In the genomic region with DNA sequence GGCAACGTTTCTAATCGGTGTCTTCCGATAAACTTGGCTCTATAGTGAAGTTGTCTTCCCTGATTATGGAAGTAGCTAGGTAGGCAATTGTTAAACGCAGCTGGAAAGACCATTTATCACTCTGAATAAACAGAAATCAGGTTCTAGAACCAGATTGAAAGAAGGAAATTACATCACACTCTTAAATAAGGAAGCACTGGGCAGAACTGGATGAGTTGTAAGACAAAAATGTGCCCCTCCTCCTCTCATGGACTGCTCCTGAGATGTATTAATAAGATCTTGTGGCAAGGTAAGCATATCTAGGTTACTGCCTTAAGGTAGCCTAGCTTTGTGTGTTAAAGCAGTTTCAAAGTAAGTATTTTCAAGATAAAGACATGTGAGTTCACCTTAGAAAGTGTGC, we compare ENCODE assay signal across 17 mouse cellular contexts. TPM values are rescaled to one million over a fixed set of nuclear protein-coding genes. Genes with fewer than 3 reads are reported as not detected.
DNase-seq lines count a peak whose midpoint lies in the region; ATAC-seq and TF ChIP-seq lines count a peak whose summit lies in the region.
"Had no signal": no experiment of that assay in that cellular context is flagged by ENCODE, and none has a peak within 500 bp of the region (broad histone marks: within the 10 kb centered on the region; RNA-seq: fewer than 3 reads in every experiment).

No protein-coding gene starts in this region.

- no peak for TF ChIP-seq POLR2A in lung, adult 2 months (IDR thresholded peaks at IDR 0.05; ENCODE audit: borderline replicate concordance, extremely low read depth, low read depth, low read length)
- TF ChIP-seq POLR2A in embryonic fibroblast, embryonic 13.5 days (IDR thresholded peaks at IDR 0.05; ENCODE audit: low read depth, low read length), result no peak

- 16% methylated on average over 4 of the region's 4 CpGs for WGBS in lung, adult 2 months
- 61% methylated on average over 4 of the region's 4 CpGs for WGBS in neural tube, embryonic 15.5 days
- 87% methylated on average over 4 of the region's 4 CpGs for WGBS in forebrain, embryonic 16.5 days

- H3K4me1 ChIP-seq in lung, adult 2 months (ENCODE audit: control insufficient read depth, insufficient read depth, low read length), result peaks cover 8% of the 10 kb centered on the region
- peaks cover 15% of the 10 kb centered on the region for H3K4me1 ChIP-seq in embryonic fibroblast, embryonic 13.5 days (ENCODE audit: control insufficient read depth, insufficient read depth, low read length)
- peaks cover 27% of the 10 kb centered on the region for H3K4me1 ChIP-seq in neural tube, embryonic 15.5 days
- H3K4me1 ChIP-seq in forebrain, embryonic 16.5 days (replicated peaks; ENCODE audit: control insufficient read depth, insufficient read depth, low read length), result peaks cover 4% of the 10 kb centered on the region

- H3K27ac ChIP-seq in embryonic fibroblast, embryonic 13.5 days (ENCODE audit: insufficient read depth, low read length), result peak overlapping the region; percentile 39
- no peak overlapping the region for H3K27ac ChIP-seq in neural tube, embryonic 15.5 days (replicated peaks)
- H3K27ac ChIP-seq in forebrain, embryonic 16.5 days (ENCODE audit: low read length), result no peak overlapping the region
- H3K27ac ChIP-seq: limb, embryonic 13.5 days had no signal

- DNase-seq in heart, adult 11 months, result peak; percentile 87
- DNase-seq in heart, postnatal 4 days, result no peak
- DNase-seq in lung, adult 2 months, result no peak
- DNase-seq in lung, postnatal 4 days, result no peak
- DNase-seq in adrenal gland, postnatal 10 days, result no peak
- DNase-seq: adrenal gland, postnatal 25 days; cerebellum, postnatal 10 days; kidney, postnatal 10 days; right cerebral cortex, postnatal 4 days; thymus, postnatal 36 days had no signal

- no peaks in the 10 kb centered on the region for H3K27me3 ChIP-seq in neural tube, embryonic 15.5 days (replicated peaks)
- no peaks in the 10 kb centered on the region for H3K27me3 ChIP-seq in forebrain, embryonic 16.5 days (replicated peaks; ENCODE audit: control insufficient read depth, insufficient read depth, low read length)
- H3K27me3 ChIP-seq: limb, embryonic 13.5 days had no signal

- ATAC-seq in neural tube, embryonic 15.5 days (ENCODE audit: low FRiP score), result no peak
- no peak for ATAC-seq in forebrain, embryonic 16.5 days

- peak overlapping the region; percentile 16 for H3K4me3 ChIP-seq in lung, adult 2 months (replicated peaks; ENCODE audit: extremely low read depth, low read depth, low read length)
- no peak overlapping the region for H3K4me3 ChIP-seq in embryonic fibroblast, embryonic 13.5 days (ENCODE audit: insufficient read depth, low read length)
- H3K4me3 ChIP-seq in neural tube, embryonic 15.5 days (replicated peaks), result 0 out of 2 replicates have a peak overlapping the region, but pooled peaks have one; percentile 1
- H3K4me3 ChIP-seq in forebrain, embryonic 16.5 days (replicated peaks; ENCODE audit: low read length), result no peak overlapping the region
- H3K4me3 ChIP-seq: left cerebral cortex, adult 2 months; limb, embryonic 13.5 days had no signal

- peak overlapping the region; percentile 35 for H3K4me2 ChIP-seq in neural tube, embryonic 15.5 days
- H3K4me2 ChIP-seq in forebrain, embryonic 16.5 days (ENCODE audit: low read length), result no peak overlapping the region
- H3K4me2 ChIP-seq: limb, embryonic 13.5 days had no signal

- H3K36me3 ChIP-seq in neural tube, embryonic 15.5 days, result peaks cover 1% of the 10 kb centered on the region
- H3K36me3 ChIP-seq in forebrain, embryonic 16.5 days (ENCODE audit: control insufficient read depth, insufficient read depth), result no peaks in the 10 kb centered on the region
- H3K36me3 ChIP-seq: G1E had no signal

- no peak overlapping the region for H3K9ac ChIP-seq in neural tube, embryonic 15.5 days (replicated peaks)
- H3K9ac ChIP-seq in forebrain, embryonic 16.5 days (replicated peaks; ENCODE audit: low read depth, low read length), result no peak overlapping the region
- H3K9ac ChIP-seq: limb, embryonic 13.5 days had no signal

- no peak for TF ChIP-seq CTCF in lung, adult 2 months (IDR thresholded peaks at IDR 0.05; ENCODE audit: insufficient read depth, low read length)
- TF ChIP-seq CTCF in embryonic fibroblast, embryonic 13.5 days (IDR thresholded peaks at IDR 0.05; ENCODE audit: borderline replicate concordance, insufficient read depth, low read length), result no peak

- no peaks in the 10 kb centered on the region for H3K9me3 ChIP-seq in neural tube, embryonic 15.5 days (replicated peaks)
- H3K9me3 ChIP-seq in forebrain, embryonic 16.5 days (ENCODE audit: control insufficient read depth, low read length), result no peaks in the 10 kb centered on the region
- H3K9me3 ChIP-seq: G1E; limb, embryonic 13.5 days had no signal

RNA-seq across cellular contexts. Expression of gene Errfi1, which starts 6.8 kb away (rescaled TPM):
- total RNA-seq in heart, postnatal 4 days (2021), result 10 to 100 TPM; 18.6 to 20.4 TPM
- 53.7 and 85.0 TPM in 2 replicates for polyA plus RNA-seq in lung, adult 2 months (2012; rRNA removed)
- 83.1 and 105 TPM in 2 replicates for polyA plus RNA-seq in embryonic fibroblast, embryonic 13.5 days (2011; ENCODE audit: insufficient read length, low read depth, missing spikeins)
- 51.8 and 57.4 TPM in 2 replicates for polyA plus RNA-seq in neural tube, embryonic 15.5 days (2015; fragmentation: Nextera tagmentation; extraction: Ambion mirVana)
- 100 to 1,000 TPM in 1 of 2 experiments, 10 to 100 TPM in 1; 32.3 to 159 TPM for total RNA-seq in adrenal gland, postnatal 10 days (2021)
- 16.3 and 16.6 TPM in 2 replicates for polyA plus RNA-seq in forebrain, embryonic 16.5 days (2015; fragmentation: Nextera tagmentation; extraction: Ambion mirVana)
- polyA plus RNA-seq: G1E had no signal

RNA-seq across cellular contexts. Expression of gene Park7, which starts 53.7 kb away (rescaled TPM):
- total RNA-seq in heart, postnatal 4 days (2021), result 100 to 1,000 TPM; 187 to 190 TPM
- 80.9 and 112 TPM in 2 replicates for polyA plus RNA-seq in lung, adult 2 months (2012; rRNA removed)
- polyA plus RNA-seq in embryonic fibroblast, embryonic 13.5 days (2011; ENCODE audit: insufficient read length, low read depth, missing spikeins), result 102 and 121 TPM in 2 replicates
- 384 and 410 TPM in 2 replicates for polyA plus RNA-seq in neural tube, embryonic 15.5 days (2015; fragmentation: Nextera tagmentation; extraction: Ambion mirVana)
- total RNA-seq in adrenal gland, postnatal 10 days (2021), result 100 to 1,000 TPM; 242 to 261 TPM
- 357 and 370 TPM in 2 replicates for polyA plus RNA-seq in forebrain, embryonic 16.5 days (2015; fragmentation: Nextera tagmentation; extraction: Ambion mirVana)

RNA-seq across cellular contexts. Expression of gene Tnfrsf9, which starts 53.8 kb away (rescaled TPM):
- total RNA-seq in heart, postnatal 4 days (2021), result under 1 TPM in 1 of 2 experiments, not detected in 1; 0.25 TPM
- 0.54 and 1.0 TPM in 2 replicates for polyA plus RNA-seq in lung, adult 2 months (2012; rRNA removed)
- 0.33 and 0.58 TPM in 2 replicates for polyA plus RNA-seq in embryonic fibroblast, embryonic 13.5 days (2011; ENCODE audit: insufficient read length, low read depth, missing spikeins)
- 0.44 and 2.8 TPM in 2 replicates for polyA plus RNA-seq in neural tube, embryonic 15.5 days (2015; fragmentation: Nextera tagmentation; extraction: Ambion mirVana)
- total RNA-seq in adrenal gland, postnatal 10 days (2021), result under 1 TPM; 0.57 to 0.73 TPM
- 0.34 and 0.35 TPM in 2 replicates for polyA plus RNA-seq in forebrain, embryonic 16.5 days (2015; fragmentation: Nextera tagmentation; extraction: Ambion mirVana)
- total RNA-seq: midbrain, postnatal 0 days had no signal

Comparison
In these comparisons a context has a peak if more than half of its experiments do, and no peak if none do; other contexts are left out.
1. H3K4me3 ChIP-seq: peak in lung, adult 2 months (single experiment) and neural tube, embryonic 15.5 days (single experiment); none in embryonic fibroblast, embryonic 13.5 days (single experiment) and forebrain, embryonic 16.5 days (single experiment).